Mouse (Mus musculus): ENCODE measurements around the gene Lrrc75b.

DNA sequence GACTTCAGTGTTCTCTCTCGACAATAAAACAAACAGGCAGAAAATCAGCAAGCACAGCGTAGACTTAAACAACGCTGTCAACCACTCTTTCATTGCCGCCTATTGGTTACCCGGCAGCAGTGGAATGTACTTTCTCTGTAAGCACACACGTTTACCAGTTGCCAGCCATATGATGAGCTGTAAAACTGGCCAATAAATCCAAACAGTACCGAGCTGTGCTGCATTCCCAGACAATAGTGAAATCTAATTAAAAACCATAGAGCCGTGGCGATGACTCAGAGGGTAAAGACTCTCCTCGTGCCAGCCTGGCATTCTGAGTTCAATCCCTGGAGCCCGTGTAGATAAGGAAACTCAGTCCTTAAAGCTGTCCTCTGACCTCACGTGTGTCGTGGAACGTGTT is 11.6 kb downstream of the Lrrc75b start:
- no peak for TF ChIP-seq POLR2A (IDR thresholded peaks at IDR 0.05; ENCODE audit: low read depth, low read length)
- TF ChIP-seq CTCF (conservative IDR thresholded peaks at IDR 0.05; ENCODE audit: insufficient read depth, insufficient read length, low read depth, low read length), result no peak

Data from kidney, adult 2 months (tissue).